Mouse (Mus musculus) MEL (cell line): Measurements from ENCODE around the gene Rassf8. TPM values are rescaled to one million over a fixed set of nuclear protein-coding genes. Genes with fewer than 3 reads are reported as not detected.

Experiments used
- DNase-seq: peaks from one replicate; pipeline ENCODE4 v3.0.0; 2011; ENCODE audit warnings: low read depth, low spot score
- H3K27ac ChIP-seq: 2 replicates; pipeline ENCODE4 v1.5.1; 2012; ENCODE audit warnings: low read depth, mild to moderate bottlenecking, control low read depth, low read length, moderate library complexity; ENCODE audit not compliant: control insufficient read depth
- H3K27me3 ChIP-seq, 2 experiments: fragments of 150-350 bp in 1 of 2; sonication (generic) in 1 of 2; 2 replicates each; pipeline ENCODE4 v1.6.1; 2012; ENCODE audit warnings: low read length in 2 of 2, mild to moderate bottlenecking in 2 of 2, improper control_type of control experiment in 1 of 2, moderate library complexity in 1 of 2; ENCODE audit not compliant: insufficient read depth in 2 of 2, control insufficient read depth in 1 of 2
- H3K36me3 ChIP-seq, 2 experiments: 2 replicates each; pipeline ENCODE4 v1.6.1; 2012 to 2014; ENCODE audit warnings: low read length in 2 of 2, improper control_type of control experiment in 1 of 2, inconsistent platforms in 1 of 2, mild to moderate bottlenecking in 1 of 2; ENCODE audit not compliant: insufficient read depth in 2 of 2, control insufficient read depth in 1 of 2
- H3K4me1 ChIP-seq, 2 experiments: fragments of 150-350 bp in 1 of 2; sonication (generic) in 1 of 2; 2 replicates each; pipeline ENCODE4 v1.6.1; 2012; ENCODE audit warnings: low read length in 2 of 2, improper control_type of control experiment in 1 of 2, mild to moderate bottlenecking in 1 of 2; ENCODE audit not compliant: insufficient read depth in 2 of 2, control insufficient read depth in 1 of 2
- H3K4me3 ChIP-seq, 2 experiments: fragments of 150-350 bp in 1 of 2; sonication (generic) in 1 of 2; 2 replicates each; pipeline ENCODE4 v1.5.1; 2012; ENCODE audit warnings: low read depth in 2 of 2, low read length in 2 of 2, mild to moderate bottlenecking in 2 of 2, moderate library complexity in 2 of 2, control low read depth in 1 of 2, improper control_type of control experiment in 1 of 2; ENCODE audit not compliant: control insufficient read depth in 1 of 2, insufficient read depth in 1 of 2
- H3K79me2 ChIP-seq: 2 replicates; pipeline ENCODE4 v1.6.1; 2012; ENCODE audit warnings: mild to moderate bottlenecking, low read length, moderate library complexity; ENCODE audit not compliant: control insufficient read depth, poor library complexity, insufficient read depth
- H3K9ac ChIP-seq: 2 replicates; pipeline ENCODE4 v1.6.1; 2012; ENCODE audit warnings: low read depth, mild to moderate bottlenecking, control low read depth, low read length, moderate library complexity; ENCODE audit not compliant: control insufficient read depth, poor library complexity, severe bottlenecking
- H3K9me3 ChIP-seq: fragments of 150-350 bp; sonication (generic); replicated peaks from 2 replicates; pipeline ENCODE4 v1.6.1; 2012; ENCODE audit warnings: mild to moderate bottlenecking, low read length, improper control_type of control experiment, moderate library complexity; ENCODE audit not compliant: insufficient read depth
- E2F4 ChIP-seq: IDR thresholded peaks from 2 replicates; pipeline ENCODE4 v1.6.1; 2011; ENCODE audit warnings: low read depth, low read length, improper control_type of control experiment, borderline replicate concordance
- GABPA ChIP-seq: IDR thresholded peaks from 2 replicates; pipeline ENCODE4 v1.6.1; 2012; ENCODE audit warnings: low read depth, mild to moderate bottlenecking, inconsistent platforms, low read length, improper control_type of control experiment, moderate library complexity
- GATA1 ChIP-seq: IDR thresholded peaks from 2 replicates; pipeline ENCODE4 v1.6.1; 2011; ENCODE audit warnings: low read depth, low read length, improper control_type of control experiment
- KAT2A ChIP-seq: conservative IDR thresholded peaks from 2 replicates; pipeline ENCODE4 v1.6.1; 2012; ENCODE audit warnings: low read depth, low read length, improper control_type of control experiment, inconsistent platforms
- MAX ChIP-seq: IDR thresholded peaks from 2 replicates; pipeline ENCODE4 v1.6.1; 2011; ENCODE audit warnings: low read length, improper control_type of control experiment
- MAZ ChIP-seq: IDR thresholded peaks from 2 replicates; pipeline ENCODE4 v1.6.1; 2012; ENCODE audit warnings: low read depth, mild to moderate bottlenecking, inconsistent platforms, low read length, improper control_type of control experiment
- MXI1 ChIP-seq: IDR thresholded peaks from 2 replicates; pipeline ENCODE4 v1.6.1; 2011; ENCODE audit warnings: mild to moderate bottlenecking, low read depth, low read length, improper control_type of control experiment
- MYC ChIP-seq: IDR thresholded peaks from 2 replicates; pipeline ENCODE4 v1.6.1; 2011; ENCODE audit warnings: low read depth, mild to moderate bottlenecking, low read length, improper control_type of control experiment, moderate library complexity
- TCF12 ChIP-seq: IDR thresholded peaks from 2 replicates; pipeline ENCODE4 v1.6.1; 2014; ENCODE audit warnings: low read depth, mild to moderate bottlenecking, inconsistent platforms, low read length, improper control_type of control experiment, moderate library complexity
- USF2 ChIP-seq, 2 experiments: IDR thresholded peaks; 2 replicates each; pipeline ENCODE4 v1.6.1; 2011 to 2012; ENCODE audit warnings: improper control_type of control experiment in 2 of 2, low read length in 2 of 2, borderline replicate concordance in 1 of 2, inconsistent platforms in 1 of 2, low read depth in 1 of 2, mild to moderate bottlenecking in 1 of 2; ENCODE audit not compliant: insufficient read depth in 1 of 2
- ZC3H11A ChIP-seq: IDR thresholded peaks from 2 replicates; pipeline ENCODE4 v1.6.1; 2012; ENCODE audit warnings: low read depth, mild to moderate bottlenecking, inconsistent platforms, low read length, improper control_type of control experiment
- ZKSCAN1 ChIP-seq: IDR thresholded peaks from 2 replicates; pipeline ENCODE4 v1.6.1; 2012; ENCODE audit warnings: low read depth, mild to moderate bottlenecking, inconsistent platforms, low read length, improper control_type of control experiment, moderate library complexity
- ZMIZ1 ChIP-seq: IDR thresholded peaks from 2 replicates; pipeline ENCODE4 v1.6.1; 2012; ENCODE audit warnings: low read depth, mild to moderate bottlenecking, inconsistent platforms, low read length, improper control_type of control experiment, moderate library complexity
- ZNF384 ChIP-seq: IDR thresholded peaks from 2 replicates; pipeline ENCODE4 v1.6.1; 2012; ENCODE audit warnings: low read depth, mild to moderate bottlenecking, inconsistent platforms, low read length, improper control_type of control experiment
- polyA plus RNA-seq, 2 experiments: library from polyadenylated mRNA; stranded (reverse) in 1 of 2; unstranded in 1 of 2; fragments of >175 nt in 1 of 2; fragments of >200 nt in 1 of 2; gene quantifications; 2 replicates each; pipeline versions ENCODE4 v1.2.1 to v1.2.4; 2012; ENCODE audit warnings: low replicate concordance in 2 of 2, low read depth in 1 of 2; ENCODE audit not compliant: insufficient read length in 2 of 2, insufficient read depth in 1 of 2, missing spikeins in 1 of 2
- total RNA-seq: library from RNA; depleted of rRNA; stranded (reverse); fragments of 300-350 nt; gene quantifications from 2 replicates; pipeline ENCODE4 v1.2.3, GENCODE M21; 2012

The Rassf8 gene
- total and polyA plus RNA-seq, 3 experiments: not detected

- Histone ChIP-seq H3K4me3 (no peak overlapping the region), H3K36me3 (no peaks in the 10 kb centered on the region), H3K9me3 (no peaks in the 10 kb centered on the region), H3K9ac (no peak overlapping the region), H3K79me2 (no peaks in the 10 kb centered on the region), H3K27ac (no peak overlapping the region), H3K4me1 (peaks cover 0 to 7% of the 10 kb centered on the region in 2 experiments; a peak in 1 of 4 replicates), H3K27me3 (no peaks in the 10 kb centered on the region)
- TF ChIP-seq GATA1: no peak
- DNase-seq: no peak
Observed at GRCm38 (mm10) chr6:145852708-145853107, 106.2 kb downstream of the Rassf8 start.

GRCm38 (mm10) chr6:145853356-145854079 is 107.0 kb downstream of the Rassf8 start:
- no peak overlapping the region for H3K9ac ChIP-seq
- no peak for DNase-seq
- H3K79me2 ChIP-seq: no peaks in the 10 kb centered on the region
- no peak overlapping the region for H3K4me3 ChIP-seq
- H3K9me3 ChIP-seq: no peaks in the 10 kb centered on the region
- TF ChIP-seq E2F4 (no peak), MYC (no peak), ZMIZ1 (no peak), ZNF384 (no peak), TCF12 (no peak), ZC3H11A (no peak), MXI1 (no peak), MAZ (no peak), KAT2A (no peak), USF2 (IDR thresholded peaks at IDR 0.05; ENCODE audit: borderline replicate concordance in 1 of 2, insufficient read depth in 1 of 2, low read depth in 1 of 2, low read length in 2 of 2) (no peak), GABPA (no peak), ZKSCAN1 (no peak), MAX (no peak)
- H3K4me1 ChIP-seq: peaks cover 0 to 7% of the 10 kb centered on the region in 2 experiments; a peak in 1 of 4 replicates
- no peaks in the 10 kb centered on the region for H3K27me3 ChIP-seq
- H3K36me3 ChIP-seq: no peaks in the 10 kb centered on the region
- no peak overlapping the region for H3K27ac ChIP-seq
